Mouse (Mus musculus) forebrain, postnatal 0 days (tissue): ENCODE data around the gene Mllt3. TPM values are rescaled to one million over a fixed set of nuclear protein-coding genes. Genes with fewer than 3 reads are reported as not detected.

ENCODE experiments used
- ATAC-seq: fragments of 200-750 bp; cut with Nextera tagmentation; 2 replicates; pipeline ENCODE4 v1.8.0; 2017; ENCODE audit warnings: mild to moderate bottlenecking, moderate library complexity
- DNase-seq: peaks from one replicate; pipeline ENCODE4 v3.0.0-alpha.2; 2015
- H3K27ac ChIP-seq: fragments of 300-500 bp; sonication (generic); 2 replicates; pipeline ENCODE4 v1.5.1; 2014; ENCODE audit warnings: low read depth, mild to moderate bottlenecking, antibody characterized with exemption, low read length, moderate library complexity, mixed read lengths
- H3K27me3 ChIP-seq: fragments of 300-500 bp; sonication (generic); 2 replicates; pipeline ENCODE4 v1.6.1; 2014; ENCODE audit warnings: mild to moderate bottlenecking, low read length, mixed read lengths; ENCODE audit not compliant: insufficient read depth
- H3K36me3 ChIP-seq: fragments of 300-500 bp; sonication (generic); 2 replicates; pipeline ENCODE4 v1.6.1; 2014; ENCODE audit warnings: mild to moderate bottlenecking, moderate library complexity; ENCODE audit not compliant: insufficient read depth
- H3K4me1 ChIP-seq: fragments of 300-500 bp; sonication (generic); 2 replicates; pipeline ENCODE4 v1.6.1; 2014; ENCODE audit warnings: antibody characterized with exemption; ENCODE audit not compliant: insufficient read depth
- H3K4me2 ChIP-seq: fragments of 300-500 bp; sonication (generic); 2 replicates; pipeline ENCODE4 v1.6.1; 2014; ENCODE audit warnings: low read depth, mild to moderate bottlenecking, moderate library complexity
- H3K4me3 ChIP-seq: fragments of 300-500 bp; sonication (generic); 2 replicates; pipeline ENCODE4 v1.5.1; 2014; ENCODE audit warnings: low read depth, low read length, mixed read lengths
- H3K9ac ChIP-seq: fragments of 300-500 bp; sonication (generic); 2 replicates; pipeline ENCODE4 v1.6.1; 2014; ENCODE audit warnings: mild to moderate bottlenecking
- H3K9me3 ChIP-seq: fragments of 300-500 bp; sonication (generic); 2 replicates; pipeline ENCODE4 v1.6.1; 2016; ENCODE audit warnings: low read length
- CTCF ChIP-seq: sonication (generic); IDR thresholded peaks from 2 replicates; pipeline ENCODE4 v1.5.1; 2016; ENCODE audit warnings: antibody characterized with exemption, control low read depth, low read depth
- WGBS: fragments of 180-500 bp; shearing (Covaris S2); extraction: QIAGEN DNeasy Blood & Tissue Kit; methylation state at CpG from one replicate; pipeline ENCODE4 v1.1.7; 2014; 5-methylcytosine and 5-hydroxymethylcytosine counted together
- polyA plus RNA-seq: library from polyadenylated mRNA; unstranded; fragments of >200 nt; fragmentation: Nextera tagmentation; extraction: Ambion mirVana; gene quantifications from 2 replicates; pipeline ENCODE4 v1.2.1, GENCODE M21; 2015
- total RNA-seq: library from RNA; depleted of rRNA; stranded (reverse); fragments of >200 nt; gene quantifications from 2 replicates; pipeline ENCODE4 v1.2.3, GENCODE M21; 2014

Gene Mllt3
- total and polyA plus RNA-seq, 2 experiments from 2014 or later: 41.0 to 75.2 TPM

DNA sequence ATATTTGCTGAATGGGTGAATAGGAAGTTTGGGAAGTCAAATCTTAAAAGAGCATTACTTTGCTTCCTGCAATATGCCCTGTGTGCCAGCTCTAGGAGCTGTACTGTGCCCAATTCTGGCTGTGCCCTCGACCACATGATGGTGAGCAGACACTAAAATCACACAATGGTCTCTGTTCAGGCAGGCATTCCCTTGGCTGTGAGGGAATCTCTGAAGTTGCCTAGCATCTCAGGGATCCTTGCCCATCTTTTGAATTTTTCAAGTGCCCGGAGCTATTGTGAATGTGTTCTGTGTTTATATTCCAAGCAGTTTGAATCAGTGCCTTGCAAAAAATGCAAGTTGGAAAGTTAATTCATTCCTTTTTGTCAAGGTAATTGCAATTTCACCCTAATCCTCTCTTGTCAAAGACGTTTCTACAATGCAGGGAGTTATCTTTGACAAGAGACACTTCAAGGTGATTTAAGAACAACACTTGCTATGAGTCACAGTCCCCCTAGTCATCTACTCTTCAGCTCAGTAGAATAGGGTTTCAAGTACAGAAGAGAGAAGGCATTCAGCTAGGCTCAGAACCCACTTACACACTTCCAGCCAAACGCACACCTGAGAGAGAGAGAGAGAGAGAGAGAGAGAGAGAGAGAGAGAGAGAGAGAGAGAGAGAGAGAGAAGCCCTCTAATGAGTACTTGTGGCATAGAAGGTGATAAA is 283.5 kb downstream of the Mllt3 start:
- Histone ChIP-seq H3K9ac (no peak overlapping the region), H3K36me3 (no peaks in the 10 kb centered on the region), H3K4me3 (no peak overlapping the region), H3K9me3 (no peaks in the 10 kb centered on the region), H3K4me1 (no peaks in the 10 kb centered on the region), H3K27ac (no peak overlapping the region), H3K4me2 (no peak overlapping the region), H3K27me3 (no peaks in the 10 kb centered on the region)
- peak; percentile 83 for ATAC-seq
- 13% methylated on average over 4 of the region's 4 CpGs for WGBS
- TF ChIP-seq CTCF: no peak
- DNase-seq: no peak

DNA sequence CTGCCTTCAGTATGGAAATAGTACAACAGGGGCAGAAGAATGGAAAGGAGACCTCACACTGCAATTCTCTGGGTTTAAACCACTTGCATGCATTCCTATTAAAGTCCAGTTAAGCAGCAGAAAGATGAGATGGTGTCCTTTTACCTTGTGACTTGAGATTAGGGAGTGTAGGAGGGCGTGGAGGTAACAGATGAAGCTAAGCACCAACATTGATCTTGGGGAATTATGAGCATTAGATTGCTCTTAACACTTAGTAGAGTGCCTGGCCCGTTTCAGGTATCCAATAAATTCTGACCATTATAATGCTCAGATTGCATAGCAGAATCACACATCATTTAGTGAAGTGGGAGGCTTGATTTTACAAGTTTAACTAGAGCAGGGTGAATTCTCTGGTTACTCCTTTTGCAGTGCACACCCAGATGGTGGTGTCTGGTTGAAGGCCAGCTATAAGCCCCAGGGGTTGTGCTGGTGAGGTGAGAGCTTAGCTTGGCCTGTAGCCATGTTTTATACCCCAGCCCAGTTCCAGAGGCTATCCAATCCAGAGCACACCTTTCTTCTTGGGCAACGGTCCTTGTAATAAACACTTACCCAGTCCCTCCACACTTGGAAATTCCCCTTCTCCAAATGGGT is 288.0 kb downstream of the Mllt3 start:
- Histone ChIP-seq H3K9ac (no peak overlapping the region), H3K4me3 (no peak overlapping the region), H3K27ac (no peak overlapping the region), H3K4me1 (no peaks in the 10 kb centered on the region), H3K9me3 (no peaks in the 10 kb centered on the region), H3K4me2 (no peak overlapping the region), H3K27me3 (no peaks in the 10 kb centered on the region), H3K36me3 (no peaks in the 10 kb centered on the region)
- WGBS: 82% methylated on average over 3 of the region's 3 CpGs
- DNase-seq (no peak), ATAC-seq (no peak)
- TF ChIP-seq CTCF: no peak

DNA sequence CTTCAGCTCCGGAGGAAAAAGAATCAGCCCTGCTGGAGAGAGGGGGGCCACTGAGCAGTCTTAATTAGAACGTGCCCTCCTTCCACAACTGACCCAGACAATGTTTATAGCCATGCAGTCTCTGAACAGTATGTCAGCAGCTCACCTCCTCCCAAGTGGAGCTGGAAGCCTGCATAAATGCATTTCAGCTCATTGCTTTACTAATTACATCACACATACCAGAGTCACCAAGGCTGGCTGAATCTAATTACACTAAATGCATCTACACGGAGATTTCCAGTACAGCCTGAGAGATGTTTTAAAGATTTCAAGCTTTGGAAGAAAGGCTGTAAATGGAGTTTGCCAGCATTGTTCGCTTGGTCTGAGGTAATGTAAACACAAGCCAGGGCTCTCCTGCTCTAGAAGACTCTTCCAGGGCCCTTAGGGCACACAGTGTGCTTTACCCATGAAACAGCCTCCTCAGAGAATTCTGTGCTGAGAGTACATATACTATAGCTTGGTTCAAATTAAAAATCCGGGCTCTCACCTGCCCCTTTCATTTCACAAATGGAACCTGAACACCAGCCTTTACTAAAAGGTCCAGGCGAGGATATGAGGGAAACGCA is 293.5 kb downstream of the Mllt3 start:
- no peaks in the 10 kb centered on the region for H3K27me3 ChIP-seq
- peak; percentile 59 for DNase-seq

DNA sequence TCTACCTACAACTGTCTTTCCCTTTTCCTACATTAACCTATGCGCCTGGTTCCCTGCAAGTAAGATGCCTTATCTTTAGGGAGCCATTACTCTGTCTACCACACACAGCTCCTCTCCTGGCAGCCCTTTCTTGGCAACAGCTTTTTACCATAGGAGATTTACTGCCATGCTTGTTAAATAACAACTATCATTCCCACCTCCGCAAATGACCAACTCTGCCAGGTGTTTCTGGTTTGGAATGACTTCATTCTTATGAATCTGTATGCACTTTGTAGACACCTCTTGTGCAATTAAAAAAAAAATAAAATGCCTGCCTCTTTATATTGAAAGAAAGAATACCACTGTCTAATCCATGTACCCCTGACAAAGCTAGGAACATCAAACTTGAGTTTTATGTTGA is 294.1 kb downstream of the Mllt3 start:
- H3K27ac ChIP-seq: peak overlapping the region; percentile 51; the same call in 1 of the 2 replicates
- H3K9me3 ChIP-seq: no peaks in the 10 kb centered on the region
- no peak for DNase-seq
- ATAC-seq: no peak
- no peaks in the 10 kb centered on the region for H3K4me1 ChIP-seq
- 63% methylated on average over 2 of the region's 2 CpGs for WGBS
- no peaks in the 10 kb centered on the region for H3K36me3 ChIP-seq
- no peak overlapping the region for H3K9ac ChIP-seq
- H3K4me2 ChIP-seq: no peak overlapping the region
- no peak overlapping the region for H3K4me3 ChIP-seq
- H3K27me3 ChIP-seq: no peaks in the 10 kb centered on the region
- no peak for TF ChIP-seq CTCF

More for the DNA sequence above, 293.5 kb downstream of the Mllt3 start:
- H3K4me3 ChIP-seq: no peak overlapping the region
- peak overlapping the region; percentile 51; the same call in 1 of the 2 replicates for H3K27ac ChIP-seq
- no peaks in the 10 kb centered on the region for H3K36me3 ChIP-seq
- no peak overlapping the region for H3K9ac ChIP-seq
- no peak overlapping the region for H3K4me2 ChIP-seq
- 29% methylated on average over 7 of the region's 7 CpGs for WGBS
- ATAC-seq: peak; percentile 90
- H3K9me3 ChIP-seq: no peaks in the 10 kb centered on the region
- no peaks in the 10 kb centered on the region for H3K4me1 ChIP-seq
- TF ChIP-seq CTCF: no peak

DNA sequence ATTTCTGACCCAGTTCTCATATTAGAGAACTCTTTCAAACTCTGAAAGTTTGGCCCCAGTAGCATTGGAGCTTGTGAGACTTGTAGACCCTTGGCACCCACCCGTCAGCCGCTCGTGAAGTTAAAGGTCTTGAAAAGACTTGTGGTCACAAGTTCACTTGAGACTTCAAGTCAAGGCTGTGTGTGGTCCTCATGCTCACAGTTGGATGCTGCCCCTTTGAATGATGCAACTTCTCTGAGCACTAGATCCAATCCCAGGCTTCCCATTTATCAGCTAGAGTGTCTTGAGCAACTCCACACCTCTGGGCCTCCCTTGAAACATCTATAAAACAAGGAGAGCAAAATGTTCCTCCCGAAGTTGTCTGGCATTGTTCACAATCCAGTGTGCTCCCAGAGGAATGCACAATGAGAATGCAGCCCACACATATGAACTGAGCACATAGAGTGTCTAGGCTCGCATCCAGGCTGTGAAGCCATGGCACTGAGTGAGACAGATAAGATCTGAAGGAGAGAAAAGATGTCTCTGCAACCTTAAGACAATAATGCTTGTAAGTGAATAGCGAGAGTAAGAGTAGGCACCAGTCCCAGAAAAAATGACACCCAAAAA is 295.9 kb downstream of the Mllt3 start:
- no peaks in the 10 kb centered on the region for H3K9me3 ChIP-seq
- H3K36me3 ChIP-seq: no peaks in the 10 kb centered on the region
- H3K4me1 ChIP-seq: no peaks in the 10 kb centered on the region
- no peaks in the 10 kb centered on the region for H3K27me3 ChIP-seq
- no peak overlapping the region for H3K9ac ChIP-seq
- DNase-seq: no peak
- H3K4me2 ChIP-seq: no peak overlapping the region
- no peak overlapping the region for H3K27ac ChIP-seq
- 90% methylated on average over 6 of the region's 6 CpGs for WGBS
- TF ChIP-seq CTCF: no peak
- no peak overlapping the region for H3K4me3 ChIP-seq
- no peak for ATAC-seq

DNA sequence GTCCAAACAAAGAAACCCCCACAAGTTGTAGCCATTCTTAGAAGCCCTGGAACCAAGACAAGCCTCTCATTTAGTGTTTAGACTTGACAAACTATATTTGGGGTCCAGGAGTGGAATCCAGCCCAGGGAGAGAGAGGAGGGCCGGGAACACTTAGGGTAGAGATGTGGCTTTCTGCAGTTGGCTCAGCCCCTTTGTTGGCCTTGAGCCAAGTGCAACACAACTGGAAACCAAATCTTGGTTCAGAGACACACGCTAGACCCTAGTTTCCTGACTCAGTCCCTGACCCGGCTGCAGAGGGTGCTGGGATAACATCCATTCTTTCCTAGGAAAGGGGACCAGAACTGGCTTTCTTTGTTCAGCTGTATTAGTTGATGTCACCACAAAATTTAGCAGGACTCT is 296.4 kb downstream of the Mllt3 start:
- DNase-seq (no peak), ATAC-seq (no peak)
- H3K4me2 ChIP-seq: no peak overlapping the region
- WGBS: 49% methylated on average over 3 of the region's 3 CpGs
- H3K27me3 ChIP-seq: no peaks in the 10 kb centered on the region
- no peak overlapping the region for H3K4me3 ChIP-seq
- no peak overlapping the region for H3K9ac ChIP-seq
- H3K4me1 ChIP-seq: no peaks in the 10 kb centered on the region
- H3K36me3 ChIP-seq: no peaks in the 10 kb centered on the region
- H3K27ac ChIP-seq: no peak overlapping the region
- TF ChIP-seq CTCF: no peak
- H3K9me3 ChIP-seq: no peaks in the 10 kb centered on the region
